Mouse (Mus musculus): ENCODE measurements around the gene Spock3.

DNA sequence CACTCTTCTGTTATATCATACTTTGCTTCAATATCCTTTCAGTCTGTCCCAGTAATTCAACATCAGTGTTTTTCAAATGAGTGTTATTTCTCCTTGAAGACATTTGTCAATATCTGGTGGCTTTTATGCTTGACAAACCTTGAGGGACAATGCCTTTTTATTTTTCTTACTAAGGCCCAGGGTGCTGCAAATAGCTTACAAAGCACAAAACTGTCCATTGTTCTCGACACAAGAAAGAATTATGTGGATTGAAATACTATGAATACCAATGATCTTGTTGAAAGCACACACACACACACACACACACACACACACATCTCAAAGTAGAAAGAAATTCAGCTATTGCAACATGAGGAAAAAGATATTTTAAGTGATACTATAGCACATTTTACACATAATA, 159.0 kb downstream of the Spock3 start:
- TF ChIP-seq CTCF (IDR thresholded peaks at IDR 0.05; ENCODE audit: extremely low read depth, insufficient read depth, insufficient read length, insufficient replicate concordance) (no peak), POLR2A (IDR thresholded peaks at IDR 0.05; ENCODE audit: low read depth, low read length) (no peak)
